Mouse (Mus musculus) neural tube, embryonic 13.5 days (tissue): Measurements from ENCODE around the gene Arhgef10l. TPM values are rescaled to one million over a fixed set of nuclear protein-coding genes. Genes with fewer than 3 reads are reported as not detected.
"Not testable (repeated sequence)": the region's sequence is repeated elsewhere in the genome, so short reads cannot be mapped to it uniquely, and the experiment has no call there.

Experiments used
- ATAC-seq: fragments of 200-750 bp; cut with Nextera tagmentation; 2 replicates; pipeline ENCODE4 v1.8.0; 2017; ENCODE audit warnings: low read depth, mild to moderate bottlenecking, moderate TSS enrichment, moderate library complexity
- H3K27ac ChIP-seq: fragments of 300-500 bp; sonication (generic); replicated peaks from 2 replicates; pipeline ENCODE4 v1.5.1; 2015; ENCODE audit warnings: moderate library complexity, mild to moderate bottlenecking, inconsistent platforms
- H3K27me3 ChIP-seq: fragments of 300-500 bp; sonication (generic); 2 replicates; pipeline ENCODE4 v1.6.1; 2015; ENCODE audit warnings: mild to moderate bottlenecking, inconsistent platforms
- H3K36me3 ChIP-seq: fragments of 300-500 bp; sonication (generic); 2 replicates; pipeline ENCODE4 v1.6.1; 2015; ENCODE audit warnings: mild to moderate bottlenecking, inconsistent platforms
- H3K4me1 ChIP-seq: fragments of 300-500 bp; sonication (generic); replicated peaks from 2 replicates; pipeline ENCODE4 v1.6.1; 2015; ENCODE audit warnings: inconsistent platforms
- H3K4me2 ChIP-seq: fragments of 300-500 bp; sonication (generic); 2 replicates; pipeline ENCODE4 v1.6.1; 2015; ENCODE audit warnings: inconsistent platforms, mild to moderate bottlenecking, moderate library complexity
- H3K4me3 ChIP-seq: fragments of 300-500 bp; sonication (generic); 2 replicates; pipeline ENCODE4 v1.5.1; 2015; ENCODE audit warnings: mild to moderate bottlenecking, inconsistent platforms
- H3K9ac ChIP-seq: fragments of 300-500 bp; sonication (generic); 2 replicates; pipeline ENCODE4 v1.6.1; 2015; ENCODE audit warnings: moderate library complexity, mild to moderate bottlenecking, inconsistent platforms
- H3K9me3 ChIP-seq: fragments of 300-500 bp; sonication (generic); 2 replicates; pipeline ENCODE4 v1.6.1; 2016; ENCODE audit warnings: inconsistent platforms
- WGBS: fragments of 180-500 bp; shearing (Covaris S2); methylation state at CpG from one replicate; pipeline ENCODE4 v1.1.7; 2015; 5-methylcytosine and 5-hydroxymethylcytosine counted together
- polyA plus RNA-seq: library from polyadenylated mRNA; unstranded; fragments of >200 nt; fragmentation: Nextera tagmentation; extraction: Ambion mirVana; gene quantifications from 2 replicates; pipeline ENCODE4 v1.2.1, GENCODE M21; 2015

Arhgef10l gene
- polyA plus RNA-seq, 1 experiment from 2014 or later = 28.6 TPM

GRCm38 (mm10) chr4:140569394-140569793 lies 96.4 kb downstream of the Arhgef10l start:
- WGBS = 88% methylated on average over 2 of the region's 2 CpGs
- no peak for ATAC-seq
- no peaks in the 10 kb centered on the region for H3K4me1 ChIP-seq
- H3K36me3 ChIP-seq = peaks cover 94% of the 10 kb centered on the region
- no peaks in the 10 kb centered on the region for H3K9me3 ChIP-seq
- H3K4me2 ChIP-seq = no peak overlapping the region
- H3K27me3 ChIP-seq = no peaks in the 10 kb centered on the region
- no peak overlapping the region for H3K4me3 ChIP-seq
- H3K9ac ChIP-seq = no peak overlapping the region
- H3K27ac ChIP-seq = no peak overlapping the region

- H3K9me3 ChIP-seq = no peaks in the 10 kb centered on the region
- no peak overlapping the region for H3K4me2 ChIP-seq
- H3K9ac ChIP-seq = no peak overlapping the region
- peaks cover 7% of the 10 kb centered on the region; the same call in 1 of the 2 replicates for H3K4me1 ChIP-seq
- ATAC-seq = no peak
- H3K36me3 ChIP-seq = peaks cover 94% of the 10 kb centered on the region
- WGBS = 93% methylated on average over 11 of the region's 11 CpGs
- H3K27me3 ChIP-seq = no peaks in the 10 kb centered on the region
- no peak overlapping the region for H3K4me3 ChIP-seq
- no peak overlapping the region for H3K27ac ChIP-seq
Observed at GRCm38 (mm10) chr4:140567911-140568480, 97.8 kb downstream of the Arhgef10l start.

GRCm38 (mm10) chr4:140566785-140567184 lies 99.0 kb downstream of the Arhgef10l start:
- no peak overlapping the region for H3K4me2 ChIP-seq
- no peak overlapping the region for H3K27ac ChIP-seq
- no peak overlapping the region for H3K4me3 ChIP-seq
- 89% methylated on average over 14 of the region's 14 CpGs for WGBS
- H3K4me1 ChIP-seq = peaks cover 8% of the 10 kb centered on the region; the same call in 1 of the 2 replicates
- H3K9me3 ChIP-seq = peaks cover 3% of the 10 kb centered on the region; the same call in 1 of the 2 replicates
- no peak for ATAC-seq
- peaks cover 94% of the 10 kb centered on the region for H3K36me3 ChIP-seq
- H3K27me3 ChIP-seq = no peaks in the 10 kb centered on the region
- no peak overlapping the region for H3K9ac ChIP-seq

- ATAC-seq = not testable (repeated sequence)
Observed at GRCm38 (mm10) chr4:140564459-140564858, 101.4 kb downstream of the Arhgef10l start.

GRCm38 (mm10) chr4:140562461-140563178 lies 103.2 kb downstream of the Arhgef10l start:
- 74% methylated on average over 10 of the region's 10 CpGs for WGBS
- H3K27ac ChIP-seq = 0 out of 2 replicates have a peak overlapping the region, but pooled peaks have one; percentile 33
- peak; percentile 67 for ATAC-seq

More at GRCm38 (mm10) chr4:140564459-140564858, 101.4 kb downstream of the Arhgef10l start:
- not testable (repeated sequence) for H3K9ac ChIP-seq, H3K27me3 ChIP-seq, H3K9me3 ChIP-seq, H3K27ac ChIP-seq, H3K4me2 ChIP-seq, H3K4me1 ChIP-seq, H3K4me3 ChIP-seq
- WGBS = 100% methylated on average over 1 of the region's 1 CpGs
- H3K36me3 ChIP-seq = peaks cover 95% of the 10 kb centered on the region

GRCm38 (mm10) chr4:140561744-140562143 lies 104.1 kb downstream of the Arhgef10l start:
- WGBS = 96% methylated on average over 3 of the region's 3 CpGs
- H3K36me3 ChIP-seq = peaks cover 92% of the 10 kb centered on the region
- H3K27ac ChIP-seq = no peak overlapping the region
- H3K4me2 ChIP-seq = no peak overlapping the region
- peaks cover 7% of the 10 kb centered on the region; the same call in 1 of the 2 replicates for H3K9me3 ChIP-seq
- H3K27me3 ChIP-seq = no peaks in the 10 kb centered on the region
- no peak for ATAC-seq
- peaks cover 8% of the 10 kb centered on the region; the same call in 1 of the 2 replicates for H3K4me1 ChIP-seq
- H3K9ac ChIP-seq = no peak overlapping the region
- no peak overlapping the region for H3K4me3 ChIP-seq

More at GRCm38 (mm10) chr4:140562461-140563178, 103.2 kb downstream of the Arhgef10l start:
- Histone ChIP-seq H3K36me3 (peaks cover 93% of the 10 kb centered on the region), H3K9ac (no peak overlapping the region), H3K4me3 (no peak overlapping the region), H3K27me3 (no peaks in the 10 kb centered on the region), H3K4me1 (peaks cover 8% of the 10 kb centered on the region; the same call in 1 of the 2 replicates), H3K4me2 (no peak overlapping the region), H3K9me3 (peaks cover 7% of the 10 kb centered on the region; the same call in 1 of the 2 replicates)

- 96% methylated on average over 4 of the region's 4 CpGs for WGBS
Observed at GRCm38 (mm10) chr4:140559862-140560261, 106.0 kb downstream of the Arhgef10l start.

GRCm38 (mm10) chr4:140558193-140558592 lies 107.6 kb downstream of the Arhgef10l start:
- peaks cover 17% of the 10 kb centered on the region for H3K4me1 ChIP-seq
- WGBS = 79% methylated on average over 5 of the region's 5 CpGs
- no peak overlapping the region for H3K27ac ChIP-seq
- H3K4me3 ChIP-seq = no peak overlapping the region
- ATAC-seq = no peak
- peaks cover 74% of the 10 kb centered on the region for H3K36me3 ChIP-seq
- no peaks in the 10 kb centered on the region for H3K27me3 ChIP-seq
- H3K9me3 ChIP-seq = peaks cover 7% of the 10 kb centered on the region; the same call in 1 of the 2 replicates
- H3K4me2 ChIP-seq = no peak overlapping the region
- no peak overlapping the region for H3K9ac ChIP-seq

More at GRCm38 (mm10) chr4:140559862-140560261, 106.0 kb downstream of the Arhgef10l start:
- H3K9ac ChIP-seq = no peak overlapping the region
- peaks cover 7% of the 10 kb centered on the region; the same call in 1 of the 2 replicates for H3K9me3 ChIP-seq
- H3K27me3 ChIP-seq = no peaks in the 10 kb centered on the region
- H3K4me3 ChIP-seq = no peak overlapping the region
- peaks cover 78% of the 10 kb centered on the region for H3K36me3 ChIP-seq
- peaks cover 22% of the 10 kb centered on the region for H3K4me1 ChIP-seq
- no peak overlapping the region for H3K4me2 ChIP-seq
- H3K27ac ChIP-seq = no peak overlapping the region
- ATAC-seq = no peak

- Histone ChIP-seq H3K9ac (no peak overlapping the region), H3K27ac (peak overlapping the region; percentile 52), H3K4me1 (peaks cover 14% of the 10 kb centered on the region; the same call in 1 of the 2 replicates), H3K9me3 (peaks cover 2% of the 10 kb centered on the region; the same call in 1 of the 2 replicates), H3K27me3 (no peaks in the 10 kb centered on the region), H3K36me3 (peaks cover 74% of the 10 kb centered on the region), H3K4me2 (no peak overlapping the region), H3K4me3 (no peak overlapping the region)
- 73% methylated on average over 10 of the region's 10 CpGs for WGBS
- ATAC-seq = no peak
Observed at GRCm38 (mm10) chr4:140556561-140556960, 109.3 kb downstream of the Arhgef10l start.

GRCm38 (mm10) chr4:140555273-140555672 lies 110.5 kb downstream of the Arhgef10l start:
- Histone ChIP-seq H3K36me3 (peaks cover 74% of the 10 kb centered on the region), H3K27me3 (no peaks in the 10 kb centered on the region), H3K4me2 (no peak overlapping the region), H3K9ac (no peak overlapping the region), H3K4me3 (no peak overlapping the region), H3K9me3 (no peaks in the 10 kb centered on the region), H3K27ac (0 out of 2 replicates have a peak overlapping the region, but pooled peaks have one; percentile 52), H3K4me1 (peaks cover 17% of the 10 kb centered on the region)
- ATAC-seq = 0 out of 2 replicates have a peak, but pooled peaks have one; percentile 29
- 47% methylated on average over 7 of the region's 7 CpGs for whole genome bisulfite sequencing

GRCm38 (mm10) chr4:140554552-140554951 lies 111.3 kb downstream of the Arhgef10l start:
- H3K36me3 ChIP-seq = peaks cover 74% of the 10 kb centered on the region
- H3K27me3 ChIP-seq = no peaks in the 10 kb centered on the region
- H3K9ac ChIP-seq = no peak overlapping the region
- H3K4me1 ChIP-seq = peaks cover 24% of the 10 kb centered on the region
- no peaks in the 10 kb centered on the region for H3K9me3 ChIP-seq
- no peak overlapping the region for H3K4me2 ChIP-seq
- WGBS = 83% methylated on average over 4 of the region's 4 CpGs
- H3K4me3 ChIP-seq = no peak overlapping the region
- no peak overlapping the region for H3K27ac ChIP-seq
- no peak for ATAC-seq

- H3K4me2 ChIP-seq = no peak overlapping the region
- H3K27me3 ChIP-seq = no peaks in the 10 kb centered on the region
- no peak overlapping the region for H3K9ac ChIP-seq
- peaks cover 68% of the 10 kb centered on the region for H3K36me3 ChIP-seq
- no peak for ATAC-seq
- WGBS = 91% methylated on average over 17 of the region's 17 CpGs
- 0 out of 2 replicates have a peak overlapping the region, but pooled peaks have one; percentile 23 for H3K27ac ChIP-seq
- no peak overlapping the region for H3K4me3 ChIP-seq
- H3K4me1 ChIP-seq = peaks cover 30% of the 10 kb centered on the region
- no peaks in the 10 kb centered on the region for H3K9me3 ChIP-seq
Observed at GRCm38 (mm10) chr4:140551766-140552165, 114.0 kb downstream of the Arhgef10l start.
